Mouse (Mus musculus) midbrain, embryonic 15.5 days (tissue): Measurements from ENCODE around the gene Camkmt. TPM values are rescaled to one million over a fixed set of nuclear protein-coding genes. Genes with fewer than 3 reads are reported as not detected.

Experiments used
- ATAC-seq: fragments of 200-750 bp; cut with Nextera tagmentation; replicated peaks from 2 replicates; pipeline ENCODE4 v1.8.0; 2017; ENCODE audit warnings: moderate TSS enrichment
- H3K27ac ChIP-seq: fragments of 300-500 bp; sonication (generic); 2 replicates; pipeline ENCODE4 v1.5.1; 2015; ENCODE audit warnings: mild to moderate bottlenecking, inconsistent platforms
- H3K27me3 ChIP-seq: fragments of 300-500 bp; sonication (generic); replicated peaks from 2 replicates; pipeline ENCODE4 v1.6.1; 2015; ENCODE audit warnings: inconsistent platforms
- H3K36me3 ChIP-seq: fragments of 300-500 bp; sonication (generic); replicated peaks from 2 replicates; pipeline ENCODE4 v1.6.1; 2015; ENCODE audit warnings: inconsistent platforms
- H3K4me1 ChIP-seq: fragments of 300-500 bp; sonication (generic); 2 replicates; pipeline ENCODE4 v1.6.1; 2015; ENCODE audit warnings: inconsistent platforms
- H3K4me2 ChIP-seq: fragments of 300-500 bp; sonication (generic); 2 replicates; pipeline ENCODE4 v1.6.1; 2015; ENCODE audit warnings: inconsistent platforms, mild to moderate bottlenecking, moderate library complexity
- H3K4me3 ChIP-seq: fragments of 300-500 bp; sonication (generic); 2 replicates; pipeline ENCODE4 v1.5.1; 2015; ENCODE audit warnings: mild to moderate bottlenecking, inconsistent platforms
- H3K9ac ChIP-seq: fragments of 300-500 bp; sonication (generic); 2 replicates; pipeline ENCODE4 v1.6.1; 2015; ENCODE audit warnings: mild to moderate bottlenecking, inconsistent platforms
- H3K9me3 ChIP-seq: fragments of 300-500 bp; sonication (generic); 2 replicates; pipeline ENCODE4 v1.6.1; 2016; ENCODE audit warnings: inconsistent platforms
- WGBS: fragments of 180-500 bp; shearing (Covaris S2); methylation state at CpG from one replicate; pipeline ENCODE4 v1.1.7; 2015; ENCODE audit warnings: mixed read lengths; 5-methylcytosine and 5-hydroxymethylcytosine counted together
- polyA plus RNA-seq: library from polyadenylated mRNA; unstranded; fragments of >200 nt; fragmentation: Nextera tagmentation; extraction: Ambion mirVana; gene quantifications from 2 replicates; pipeline ENCODE4 v1.2.1, GENCODE M21; 2015

Camkmt gene
- polyA plus RNA-seq, 1 experiment from 2014 or later, result 24.1 TPM

DNA sequence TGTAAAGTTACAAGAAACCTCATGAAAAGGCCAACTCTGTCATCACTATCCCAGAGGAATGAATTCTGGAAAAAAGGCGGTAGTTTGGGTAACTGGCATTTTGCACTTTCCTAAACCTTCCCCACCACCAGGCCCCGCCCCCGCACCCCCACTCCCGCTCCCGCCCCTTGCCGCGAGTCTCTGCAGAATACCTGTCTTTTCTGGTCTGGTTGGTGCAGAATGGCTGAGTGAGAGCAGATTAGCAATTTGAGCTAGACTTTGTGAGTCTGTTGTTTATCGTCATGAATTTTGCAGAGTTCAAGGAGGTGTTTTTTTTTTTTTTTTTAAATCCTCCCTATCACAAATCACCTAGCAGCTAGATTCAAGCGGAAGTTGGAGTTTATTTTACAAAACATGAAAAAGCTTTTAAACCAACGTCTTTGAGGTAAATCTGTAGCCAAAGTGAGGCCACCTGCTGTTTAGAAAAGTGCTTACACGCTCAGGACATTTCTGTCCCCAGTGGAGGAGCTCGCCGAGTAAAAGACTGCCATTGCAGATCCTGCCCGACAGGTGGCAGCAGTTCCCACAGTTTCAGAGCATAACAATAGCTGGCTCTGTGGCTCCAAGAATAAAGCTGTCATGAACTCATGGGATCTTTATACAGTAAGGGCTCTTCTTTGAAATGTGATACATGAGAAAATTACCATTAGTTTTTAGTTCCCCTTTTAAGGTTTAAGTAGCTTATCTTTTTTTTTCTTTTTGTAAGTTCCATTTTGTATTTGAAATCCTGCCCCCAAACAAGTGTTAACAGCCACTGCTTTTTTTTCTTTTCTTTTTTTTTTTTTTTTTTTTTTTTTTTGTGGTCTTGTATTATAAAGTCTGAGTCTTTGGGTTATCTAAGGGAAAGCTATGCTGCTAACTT, 99.1 kb downstream of the Camkmt start:
- Histone ChIP-seq H3K4me3 (no peak overlapping the region), H3K4me1 (peaks cover 6% of the 10 kb centered on the region), H3K4me2 (peak overlapping the region; percentile 31), H3K9ac (no peak overlapping the region), H3K36me3 (no peaks in the 10 kb centered on the region), H3K27ac (no peak overlapping the region), H3K27me3 (no peaks in the 10 kb centered on the region; the same call in 1 of the 2 replicates), H3K9me3 (no peaks in the 10 kb centered on the region)
- peak; percentile 93 for ATAC-seq
- 4% methylated on average over 14 of the region's 14 CpGs for WGBS

DNA sequence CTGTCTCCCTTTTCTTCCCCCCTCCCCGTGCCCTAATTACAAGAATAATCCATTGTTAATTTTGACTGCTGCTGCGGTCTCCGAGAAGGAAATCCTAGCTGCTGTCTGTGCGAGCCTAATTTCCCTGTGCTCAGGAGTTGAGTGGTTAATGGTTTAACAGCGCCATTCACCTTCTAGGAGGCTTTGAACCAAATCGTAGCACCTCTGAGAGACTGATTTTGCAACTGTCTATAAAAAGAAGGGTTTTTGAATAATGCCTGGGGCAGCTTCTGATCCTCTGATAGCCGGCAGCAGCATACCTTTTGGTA, 99.7 kb downstream of the Camkmt start:
- no peak overlapping the region for H3K27ac ChIP-seq
- H3K36me3 ChIP-seq, result no peaks in the 10 kb centered on the region
- no peak overlapping the region for H3K4me3 ChIP-seq
- H3K9ac ChIP-seq, result no peak overlapping the region
- WGBS, result 10% methylated on average over 7 of the region's 7 CpGs
- no peaks in the 10 kb centered on the region; the same call in 1 of the 2 replicates for H3K27me3 ChIP-seq
- H3K9me3 ChIP-seq, result no peaks in the 10 kb centered on the region
- H3K4me1 ChIP-seq, result peaks cover 6% of the 10 kb centered on the region
- ATAC-seq, result 0 out of 2 replicates have a peak, but pooled peaks have one; percentile 48
- H3K4me2 ChIP-seq, result peak overlapping the region; percentile 31

- Histone ChIP-seq H3K9me3 (no peaks in the 10 kb centered on the region), H3K4me3 (no peak overlapping the region), H3K4me2 (no peak overlapping the region), H3K27me3 (no peaks in the 10 kb centered on the region; the same call in 1 of the 2 replicates), H3K27ac (no peak overlapping the region), H3K9ac (no peak overlapping the region), H3K4me1 (peaks cover 6% of the 10 kb centered on the region), H3K36me3 (no peaks in the 10 kb centered on the region)
- WGBS, result 83% methylated on average over 11 of the region's 11 CpGs
- ATAC-seq, result no peak
Measured at GRCm38 (mm10) chr17:85193294-85193693, 102.9 kb downstream of the Camkmt start.

- Histone ChIP-seq H3K27ac (no peak overlapping the region), H3K4me1 (no peaks in the 10 kb centered on the region), H3K9ac (no peak overlapping the region), H3K4me3 (no peak overlapping the region), H3K36me3 (no peaks in the 10 kb centered on the region), H3K4me2 (no peak overlapping the region), H3K27me3 (no peaks in the 10 kb centered on the region), H3K9me3 (no peaks in the 10 kb centered on the region)
- WGBS, result 84% methylated on average over 15 of the region's 15 CpGs
- no peak for ATAC-seq
Measured at GRCm38 (mm10) chr17:85198781-85199180, 108.4 kb downstream of the Camkmt start.

DNA sequence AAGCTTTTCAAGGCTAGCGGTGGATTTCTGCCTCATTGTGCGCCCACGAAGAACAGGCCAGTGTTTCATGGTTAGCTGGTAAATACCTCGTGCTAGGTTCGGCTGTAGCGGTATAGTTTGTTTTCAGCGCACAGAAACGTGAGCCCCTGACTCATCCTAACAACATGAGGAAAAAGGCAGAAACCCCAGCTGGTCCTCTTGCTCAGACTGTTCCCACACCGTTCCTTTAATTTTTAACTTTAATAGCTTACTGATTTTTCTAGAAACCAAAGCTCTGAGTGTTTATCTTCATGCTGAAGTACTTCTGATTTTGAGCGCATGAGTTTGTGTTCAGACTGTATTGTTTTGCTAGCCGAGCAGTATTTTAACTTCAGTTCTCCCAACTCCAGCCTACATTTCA, 109.0 kb downstream of the Camkmt start:
- 89% methylated on average over 11 of the region's 11 CpGs for WGBS
- no peaks in the 10 kb centered on the region for H3K9me3 ChIP-seq
- no peak overlapping the region for H3K4me2 ChIP-seq
- H3K4me1 ChIP-seq, result no peaks in the 10 kb centered on the region
- ATAC-seq, result no peak
- no peaks in the 10 kb centered on the region for H3K36me3 ChIP-seq
- no peak overlapping the region for H3K4me3 ChIP-seq
- no peak overlapping the region for H3K27ac ChIP-seq
- H3K9ac ChIP-seq, result no peak overlapping the region
- H3K27me3 ChIP-seq, result no peaks in the 10 kb centered on the region

- H3K27me3 ChIP-seq, result no peaks in the 10 kb centered on the region
- no peak overlapping the region for H3K9ac ChIP-seq
- no peaks in the 10 kb centered on the region for H3K4me1 ChIP-seq
- H3K9me3 ChIP-seq, result 0 out of 2 replicates have a peak, but pooled peaks cover 7% of the 10 kb centered on the region
- no peaks in the 10 kb centered on the region for H3K36me3 ChIP-seq
- WGBS, result 74% methylated on average over 5 of the region's 5 CpGs
- no peak overlapping the region for H3K4me2 ChIP-seq
- ATAC-seq, result no peak
- H3K4me3 ChIP-seq, result no peak overlapping the region
- H3K27ac ChIP-seq, result no peak overlapping the region
Measured at GRCm38 (mm10) chr17:85218054-85218453, 127.7 kb downstream of the Camkmt start.

DNA sequence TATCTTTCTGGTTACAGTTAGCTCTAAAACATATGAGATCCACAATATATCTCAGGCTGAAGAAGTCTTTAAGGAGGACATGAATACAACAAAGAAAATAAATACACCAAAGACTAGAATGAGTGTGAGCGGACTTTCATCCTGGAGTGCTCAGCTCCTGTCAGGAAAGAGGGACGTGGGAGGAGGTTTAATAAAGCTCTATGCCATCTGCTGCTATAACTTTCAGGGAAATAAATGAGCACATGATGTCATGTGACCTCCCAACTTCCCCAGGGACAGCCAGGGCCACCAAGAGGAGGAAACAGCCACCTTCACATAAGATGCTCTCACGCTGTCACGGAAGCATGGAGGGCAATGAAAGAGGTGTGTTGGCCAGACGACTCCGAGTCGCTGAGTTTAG, 151.8 kb downstream of the Camkmt start:
- Histone ChIP-seq H3K9ac (no peak overlapping the region), H3K27ac (no peak overlapping the region), H3K4me1 (no peaks in the 10 kb centered on the region), H3K36me3 (no peaks in the 10 kb centered on the region), H3K27me3 (no peaks in the 10 kb centered on the region), H3K9me3 (no peaks in the 10 kb centered on the region), H3K4me2 (no peak overlapping the region), H3K4me3 (no peak overlapping the region)
- WGBS, result 87% methylated on average over 7 of the region's 7 CpGs
- no peak for ATAC-seq

DNA sequence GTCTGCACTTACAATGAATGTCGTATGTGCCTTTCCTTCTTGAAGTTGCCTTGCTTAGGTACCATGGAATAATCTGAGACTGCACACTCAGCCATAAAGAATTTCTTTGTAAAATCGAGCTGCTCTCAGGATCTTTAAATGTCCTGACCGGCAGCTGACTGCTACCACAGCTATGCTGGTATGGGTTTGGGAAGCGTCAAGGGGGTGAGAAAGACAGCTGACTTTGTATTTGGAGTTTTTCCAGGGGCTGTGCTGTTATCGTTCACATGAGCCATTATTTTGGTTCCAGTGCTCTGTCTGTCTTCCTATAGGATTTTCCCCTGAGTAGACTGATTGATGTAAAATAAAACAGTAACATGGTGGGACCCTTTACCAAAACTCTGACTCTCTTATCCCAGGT, 158.6 kb downstream of the Camkmt start:
- Histone ChIP-seq H3K36me3 (no peaks in the 10 kb centered on the region), H3K9ac (no peak overlapping the region), H3K27me3 (no peaks in the 10 kb centered on the region), H3K27ac (no peak overlapping the region), H3K9me3 (no peaks in the 10 kb centered on the region), H3K4me3 (no peak overlapping the region), H3K4me1 (peaks cover 4% of the 10 kb centered on the region; the same call in 1 of the 2 replicates), H3K4me2 (no peak overlapping the region)
- no peak for ATAC-seq
- 81% methylated on average over 5 of the region's 5 CpGs for WGBS

- ATAC-seq, result no peak
- H3K27me3 ChIP-seq, result no peaks in the 10 kb centered on the region
- no peaks in the 10 kb centered on the region for H3K36me3 ChIP-seq
- H3K9ac ChIP-seq, result no peak overlapping the region
- H3K4me1 ChIP-seq, result peaks cover 4% of the 10 kb centered on the region; the same call in 1 of the 2 replicates
- H3K27ac ChIP-seq, result no peak overlapping the region
- WGBS, result 30% methylated on average over 7 of the region's 7 CpGs
- H3K9me3 ChIP-seq, result no peaks in the 10 kb centered on the region
- no peak overlapping the region for H3K4me2 ChIP-seq
- no peak overlapping the region for H3K4me3 ChIP-seq
Measured at GRCm38 (mm10) chr17:85249744-85250143, 159.4 kb downstream of the Camkmt start.

GRCm38 (mm10) chr17:85256930-85257329, 166.6 kb downstream of the Camkmt start:
- ATAC-seq, result 0 out of 2 replicates have a peak, but pooled peaks have one; percentile 38
- Histone ChIP-seq H3K4me2 (peak overlapping the region; percentile 23), H3K9me3 (no peaks in the 10 kb centered on the region), H3K9ac (no peak overlapping the region), H3K4me1 (peaks cover 27% of the 10 kb centered on the region), H3K36me3 (no peaks in the 10 kb centered on the region), H3K27me3 (no peaks in the 10 kb centered on the region), H3K4me3 (no peak overlapping the region), H3K27ac (peak overlapping the region; percentile 38; the same call in 1 of the 2 replicates)
- 3% methylated on average over 9 of the region's 9 CpGs for WGBS

DNA sequence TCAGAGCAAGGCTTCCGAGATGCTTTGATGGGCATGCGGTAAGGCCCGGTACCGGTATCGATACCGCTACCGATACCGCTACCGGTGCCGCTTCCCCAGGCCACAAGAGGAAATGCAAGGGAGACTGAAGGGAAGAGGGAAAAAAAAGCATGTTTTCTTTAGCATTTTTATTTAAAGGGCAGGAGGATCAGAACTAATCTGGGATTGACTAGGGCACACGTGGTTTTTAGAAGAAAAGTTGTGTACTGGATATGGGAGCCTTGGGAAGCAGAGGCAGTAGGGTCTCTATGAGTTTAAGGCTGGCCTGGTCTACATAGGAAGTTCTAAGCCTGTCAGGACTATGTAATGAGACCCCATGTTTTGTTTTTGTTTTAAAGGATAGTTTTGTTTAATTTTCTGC, 167.0 kb downstream of the Camkmt start:
- Histone ChIP-seq H3K4me2 (peak overlapping the region; percentile 23), H3K4me3 (no peak overlapping the region), H3K9ac (no peak overlapping the region), H3K27ac (0 out of 2 replicates have a peak overlapping the region, but pooled peaks have one; percentile 20), H3K4me1 (peaks cover 27% of the 10 kb centered on the region), H3K27me3 (no peaks in the 10 kb centered on the region), H3K36me3 (no peaks in the 10 kb centered on the region), H3K9me3 (no peaks in the 10 kb centered on the region)
- no peak for ATAC-seq
- WGBS, result 21% methylated on average over 11 of the region's 11 CpGs

DNA sequence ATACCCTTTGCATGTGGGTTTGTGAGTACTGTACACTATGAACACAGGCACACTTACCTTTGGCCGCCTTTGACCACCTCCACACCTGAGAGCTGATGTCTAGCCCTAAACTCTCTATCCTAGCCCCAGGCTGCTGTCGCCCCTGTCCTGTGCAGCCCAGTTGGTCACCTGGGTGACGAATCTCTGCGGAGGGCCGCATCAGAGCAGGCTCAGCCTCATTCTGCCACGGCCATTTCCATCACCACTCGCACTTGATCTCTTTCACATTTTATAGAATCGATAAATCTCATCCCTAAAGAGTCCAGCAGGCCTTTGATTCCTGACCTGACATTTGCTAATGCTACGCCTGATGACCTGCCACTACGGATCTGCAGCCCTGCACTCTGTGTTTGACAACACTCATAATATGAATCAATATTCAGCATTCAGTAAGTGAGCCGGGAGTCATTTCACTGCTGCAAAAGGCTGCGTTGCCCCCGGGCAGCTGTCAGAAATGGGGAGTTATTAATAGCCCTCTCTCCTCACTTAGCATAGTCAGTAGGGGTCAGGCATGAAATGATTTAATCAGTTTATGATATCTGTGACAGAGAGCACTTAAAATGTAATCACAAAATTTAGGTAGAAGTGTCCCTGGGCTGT, 168.5 kb downstream of the Camkmt start:
- Histone ChIP-seq H3K9me3 (no peaks in the 10 kb centered on the region), H3K27me3 (no peaks in the 10 kb centered on the region), H3K36me3 (no peaks in the 10 kb centered on the region), H3K4me3 (no peak overlapping the region), H3K9ac (no peak overlapping the region), H3K4me1 (peaks cover 27% of the 10 kb centered on the region), H3K27ac (peak overlapping the region; percentile 41), H3K4me2 (no peak overlapping the region)
- peak; percentile 67 for ATAC-seq
- WGBS, result 52% methylated on average over 13 of the region's 13 CpGs
